Mouse (Mus musculus): ENCODE measurements around the gene Klhl10.

- TF ChIP-seq POLR2A (IDR thresholded peaks at IDR 0.05; ENCODE audit: insufficient read depth, low read depth, low read length) = no peak
- TF ChIP-seq CTCF (IDR thresholded peaks at IDR 0.05; ENCODE audit: insufficient read depth, low read depth, low read length) = no peak
Observed at GRCm38 (mm10) chr11:100501321-100501720, 59.6 kb downstream of the Klhl10 start.

All from olfactory bulb, adult 2 months (tissue).